Mouse (Mus musculus): ENCODE results near the gene Brwd3. TPM values are rescaled to one million over a fixed set of nuclear protein-coding genes. Genes with fewer than 3 reads are reported as not detected.
A peak's percentile ranks its signal among the peaks of the same experiment; 100 is the strongest.

Gene Brwd3
- polyA plus RNA-seq (2012), result 0.02 and 0.04 TPM in 2 replicates

DNA sequence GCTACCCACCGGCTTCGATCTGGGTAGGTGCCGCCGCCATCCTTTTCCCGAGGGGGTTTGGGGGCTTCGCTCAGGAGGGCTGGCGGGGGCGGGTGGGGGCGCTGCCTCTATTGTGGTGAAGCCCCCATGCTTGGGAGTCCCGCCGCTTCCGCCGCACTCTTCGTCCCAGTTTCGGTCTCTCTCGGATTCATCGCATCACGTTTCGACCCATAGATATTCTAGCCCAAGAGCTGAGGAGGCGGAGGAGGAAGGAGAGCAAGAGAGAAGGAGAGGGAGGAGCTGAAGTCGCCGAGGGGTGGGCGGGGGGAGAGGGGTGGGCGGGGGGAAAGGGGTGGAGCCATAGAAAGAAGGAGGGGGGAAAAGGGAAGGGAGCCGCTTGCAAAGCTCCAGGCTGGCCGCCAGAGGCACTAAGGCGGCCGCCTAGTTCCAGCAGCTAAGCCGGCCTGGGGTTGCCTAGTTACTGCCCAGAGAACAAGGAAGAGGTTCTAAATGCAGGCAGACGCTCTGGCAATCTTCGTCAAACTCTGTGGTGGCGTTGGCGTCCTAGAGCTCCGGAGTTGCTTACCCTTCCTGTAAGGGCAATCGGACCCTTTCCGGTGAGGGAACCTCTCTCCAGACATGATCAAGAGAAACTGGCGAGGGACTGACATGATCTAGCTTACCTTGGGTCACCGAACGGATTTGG is at the start of gene Brwd3:
Brwd3 (minus strand) TSS at position 283 of the 685 bp plus-strand sequence.
- Histone ChIP-seq H3K9me3 (ENCODE audit: control insufficient read depth, low read length) (no peaks in the 10 kb centered on the region), H3K36me3 (ENCODE audit: control insufficient read depth) (peaks cover 3% of the 10 kb centered on the region; the same call in 1 of the 2 replicates), H3K27me3 (ENCODE audit: control insufficient read depth) (no peaks in the 10 kb centered on the region), H3K4me3 (replicated peaks) (peak within 1 kb of the TSS; percentile 83), H3K4me1 (ENCODE audit: control insufficient read depth) (peaks cover 3% of the 10 kb centered on the region)
- TF ChIP-seq TAL1 (IDR thresholded peaks at IDR 0.05; ENCODE audit: low read length), result no peak
- TF ChIP-seq GATA1 (IDR thresholded peaks at IDR 0.05; ENCODE audit: low read length), result no peak

DNA sequence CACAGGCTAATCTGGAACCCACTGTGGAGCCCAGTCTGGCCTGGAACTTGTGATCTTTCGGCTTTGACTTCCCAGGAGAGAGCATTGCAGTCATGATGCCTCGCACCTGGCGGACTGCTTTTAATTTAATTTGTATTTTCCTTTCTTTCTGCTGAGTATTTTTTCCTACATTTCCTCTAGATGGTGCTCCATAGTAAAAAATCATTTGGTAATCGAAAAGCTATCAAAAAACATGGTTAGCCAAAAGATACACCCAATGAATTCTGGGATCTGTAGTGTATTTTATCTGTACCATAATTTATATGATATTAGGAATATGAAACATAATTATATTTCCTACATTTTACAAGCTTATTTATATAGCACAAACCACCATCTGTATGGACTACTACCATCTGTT is 28.5 kb upstream of the Brwd3 start:
- H3K4me3 ChIP-seq (replicated peaks), result no peak overlapping the region
- H3K36me3 ChIP-seq (ENCODE audit: control insufficient read depth), result no peaks in the 10 kb centered on the region
- H3K9me3 ChIP-seq (ENCODE audit: control insufficient read depth, low read length), result no peaks in the 10 kb centered on the region
- no peaks in the 10 kb centered on the region for H3K4me1 ChIP-seq (ENCODE audit: control insufficient read depth)
- TF ChIP-seq GATA1 (IDR thresholded peaks at IDR 0.05; ENCODE audit: low read length) (no peak), TAL1 (IDR thresholded peaks at IDR 0.05; ENCODE audit: low read length) (no peak)
- H3K27me3 ChIP-seq (ENCODE audit: control insufficient read depth), result no peaks in the 10 kb centered on the region

DNA sequence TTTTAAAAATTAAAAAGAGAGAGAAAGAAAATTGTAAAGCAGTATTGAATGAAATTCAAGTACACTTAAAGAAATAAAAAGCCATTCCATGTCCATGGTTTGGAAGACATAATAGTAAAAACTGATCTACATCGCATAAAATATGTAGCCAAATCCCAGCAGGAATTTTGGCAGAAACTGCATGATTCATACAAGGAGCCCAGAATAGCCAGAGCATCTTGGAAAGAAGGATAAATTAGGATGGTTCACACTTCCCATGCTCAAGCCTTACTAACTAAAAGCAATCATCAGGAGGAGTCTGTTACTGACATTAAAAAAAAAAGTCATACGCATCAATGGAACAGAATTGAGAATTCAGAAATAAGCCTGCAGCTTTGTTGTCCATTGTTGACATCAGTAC is 8.5 kb upstream of the Brwd3 start:
- TF ChIP-seq GATA1 (IDR thresholded peaks at IDR 0.05; ENCODE audit: low read length) (no peak), TAL1 (IDR thresholded peaks at IDR 0.05; ENCODE audit: low read length) (no peak)

DNA sequence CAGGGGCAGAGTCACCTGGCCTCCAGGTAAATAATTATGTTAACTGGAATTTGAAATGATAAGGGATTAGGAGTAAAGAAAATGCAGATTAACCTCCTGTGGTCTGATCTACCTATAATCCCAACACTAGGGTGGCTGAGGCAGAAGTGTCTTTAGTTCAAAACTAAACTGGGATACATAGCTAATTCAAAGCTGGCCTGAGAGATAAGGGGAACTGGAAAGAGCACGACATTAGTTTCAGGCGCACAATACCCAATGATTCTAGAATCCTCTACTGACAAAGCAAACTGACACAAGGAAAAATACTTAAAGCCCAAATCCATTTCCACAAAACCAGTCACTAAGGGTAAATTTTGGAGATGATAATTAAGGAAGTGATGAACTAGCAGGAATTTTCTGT is 2.2 kb upstream of the Brwd3 start:
- H3K27me3 ChIP-seq (ENCODE audit: control insufficient read depth), result no peaks in the 10 kb centered on the region
- H3K4me1 ChIP-seq (ENCODE audit: control insufficient read depth), result peaks cover 3% of the 10 kb centered on the region
- TF ChIP-seq TAL1 (IDR thresholded peaks at IDR 0.05; ENCODE audit: low read length), result no peak
- TF ChIP-seq GATA1 (IDR thresholded peaks at IDR 0.05; ENCODE audit: low read length), result no peak

More for the DNA sequence above, 8.5 kb upstream of the Brwd3 start:
- Histone ChIP-seq H3K4me1 (ENCODE audit: control insufficient read depth) (no peaks in the 10 kb centered on the region), H3K4me3 (replicated peaks) (no peak overlapping the region), H3K36me3 (ENCODE audit: control insufficient read depth) (peaks cover 3% of the 10 kb centered on the region; the same call in 1 of the 2 replicates), H3K9me3 (ENCODE audit: control insufficient read depth, low read length) (no peaks in the 10 kb centered on the region), H3K27me3 (ENCODE audit: control insufficient read depth) (no peaks in the 10 kb centered on the region)

DNA sequence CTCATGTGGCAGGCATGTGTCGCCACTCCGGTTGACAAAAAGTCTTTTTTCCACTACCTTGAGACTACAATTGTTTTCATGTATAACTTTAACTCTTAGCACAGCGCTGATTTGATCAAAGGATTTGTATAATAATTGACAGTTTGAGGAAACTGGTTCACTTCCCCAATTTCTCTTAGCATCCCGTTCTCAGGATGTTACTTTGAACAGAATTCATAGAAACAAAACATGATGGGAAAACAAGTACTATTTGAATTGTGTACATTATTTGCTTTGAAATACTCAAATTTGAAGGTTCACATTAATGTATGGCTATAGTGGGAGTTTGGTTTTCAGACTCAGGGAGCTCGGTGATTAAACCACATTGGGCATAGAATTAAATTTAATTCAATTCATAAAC is 1.1 kb upstream of the Brwd3 start:
- Histone ChIP-seq H3K4me1 (ENCODE audit: control insufficient read depth) (peaks cover 3% of the 10 kb centered on the region), H3K27me3 (ENCODE audit: control insufficient read depth) (no peaks in the 10 kb centered on the region), H3K9me3 (ENCODE audit: control insufficient read depth, low read length) (no peaks in the 10 kb centered on the region), H3K36me3 (ENCODE audit: control insufficient read depth) (peaks cover 3% of the 10 kb centered on the region; the same call in 1 of the 2 replicates), H3K4me3 (replicated peaks) (peak overlapping the region; percentile 83)
- TF ChIP-seq TAL1 (IDR thresholded peaks at IDR 0.05; ENCODE audit: low read length) (no peak), GATA1 (IDR thresholded peaks at IDR 0.05; ENCODE audit: low read length) (no peak)

More for the DNA sequence above, 2.2 kb upstream of the Brwd3 start:
- Histone ChIP-seq H3K36me3 (ENCODE audit: control insufficient read depth) (peaks cover 3% of the 10 kb centered on the region; the same call in 1 of the 2 replicates), H3K4me3 (replicated peaks) (no peak overlapping the region), H3K9me3 (ENCODE audit: control insufficient read depth, low read length) (no peaks in the 10 kb centered on the region)

DNA sequence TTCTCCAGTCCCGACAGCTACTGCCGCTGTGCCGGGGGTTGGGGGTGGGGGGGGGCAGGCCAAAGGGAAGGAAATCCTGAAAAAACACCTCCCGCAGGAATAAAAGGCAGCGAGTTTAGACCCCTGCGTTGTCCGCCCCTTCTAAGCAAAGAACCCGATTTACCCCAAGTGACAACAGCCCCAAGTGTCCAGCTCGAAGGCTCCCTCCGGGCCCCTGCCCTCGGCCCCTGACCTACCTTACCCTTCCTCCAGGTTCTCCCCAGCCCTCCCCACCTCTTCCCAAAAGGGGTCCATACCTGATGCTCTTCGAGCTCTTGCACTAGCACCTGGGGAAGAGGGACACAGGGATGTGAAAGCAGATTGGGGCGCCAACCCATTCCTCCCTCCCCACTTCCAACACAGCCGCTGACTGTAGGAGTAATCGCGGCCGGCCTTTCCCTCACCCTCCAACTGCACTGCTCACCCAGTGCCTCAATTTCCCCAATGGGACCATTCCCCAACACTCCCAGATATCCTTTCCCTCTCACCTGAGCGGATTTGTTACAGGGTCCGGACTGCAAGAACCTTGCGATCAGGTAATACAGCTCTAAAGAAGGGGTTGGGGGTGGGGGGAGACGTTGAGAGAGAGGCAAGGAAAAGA is 671 bp downstream of the Brwd3 start:
- H3K4me1 ChIP-seq (ENCODE audit: control insufficient read depth), result peaks cover 3% of the 10 kb centered on the region
- no peaks in the 10 kb centered on the region for H3K27me3 ChIP-seq (ENCODE audit: control insufficient read depth)
- H3K9me3 ChIP-seq (ENCODE audit: control insufficient read depth, low read length), result no peaks in the 10 kb centered on the region
- peak overlapping the region; percentile 83 for H3K4me3 ChIP-seq (replicated peaks)
- TF ChIP-seq GATA1 (IDR thresholded peaks at IDR 0.05; ENCODE audit: low read length) (no peak), TAL1 (IDR thresholded peaks at IDR 0.05; ENCODE audit: low read length) (no peak)
- H3K36me3 ChIP-seq (ENCODE audit: control insufficient read depth), result peaks cover 3% of the 10 kb centered on the region; the same call in 1 of the 2 replicates

- H3K27me3 ChIP-seq (ENCODE audit: control insufficient read depth), result no peaks in the 10 kb centered on the region
- H3K9me3 ChIP-seq (ENCODE audit: control insufficient read depth, low read length), result no peaks in the 10 kb centered on the region
- H3K4me1 ChIP-seq (ENCODE audit: control insufficient read depth), result peaks cover 3% of the 10 kb centered on the region
- TF ChIP-seq TAL1 (IDR thresholded peaks at IDR 0.05; ENCODE audit: low read length) (no peak), GATA1 (IDR thresholded peaks at IDR 0.05; ENCODE audit: low read length) (peak; percentile 25; the same call in 1 of the 2 replicates)
- H3K4me3 ChIP-seq (replicated peaks), result peak overlapping the region; percentile 83
- no peaks in the 10 kb centered on the region for H3K36me3 ChIP-seq (ENCODE audit: control insufficient read depth)
Measured at GRCm38 (mm10) chrX:108832674-108833189, 1.4 kb downstream of the Brwd3 start.

DNA sequence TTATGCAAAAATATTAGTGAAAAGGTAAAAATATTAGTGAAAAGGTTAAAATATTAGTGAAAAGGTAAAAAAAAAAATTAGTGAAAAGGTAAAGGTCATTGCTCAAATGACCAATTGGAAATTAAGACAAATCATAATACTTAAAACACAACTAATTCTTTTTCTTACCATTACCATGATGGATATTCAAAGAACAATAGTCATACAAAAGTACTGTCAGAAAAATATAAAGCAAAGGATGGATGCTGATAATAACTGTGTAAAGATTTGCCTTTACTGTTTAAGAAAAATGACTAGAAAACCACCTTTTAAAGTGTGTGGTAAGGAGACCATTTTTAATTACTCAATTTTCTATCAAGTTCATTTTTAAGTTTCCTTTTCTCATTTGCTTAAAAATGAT is 2.9 kb downstream of the Brwd3 start:
- TF ChIP-seq TAL1 (IDR thresholded peaks at IDR 0.05; ENCODE audit: low read length) (no peak), GATA1 (IDR thresholded peaks at IDR 0.05; ENCODE audit: low read length) (no peak)
- no peaks in the 10 kb centered on the region for H3K27me3 ChIP-seq (ENCODE audit: control insufficient read depth)
- H3K4me1 ChIP-seq (ENCODE audit: control insufficient read depth), result no peaks in the 10 kb centered on the region; the same call in none of the 2 replicates
- H3K4me3 ChIP-seq (replicated peaks), result no peak overlapping the region
- H3K36me3 ChIP-seq (ENCODE audit: control insufficient read depth), result no peaks in the 10 kb centered on the region
- no peaks in the 10 kb centered on the region for H3K9me3 ChIP-seq (ENCODE audit: control insufficient read depth, low read length)

DNA sequence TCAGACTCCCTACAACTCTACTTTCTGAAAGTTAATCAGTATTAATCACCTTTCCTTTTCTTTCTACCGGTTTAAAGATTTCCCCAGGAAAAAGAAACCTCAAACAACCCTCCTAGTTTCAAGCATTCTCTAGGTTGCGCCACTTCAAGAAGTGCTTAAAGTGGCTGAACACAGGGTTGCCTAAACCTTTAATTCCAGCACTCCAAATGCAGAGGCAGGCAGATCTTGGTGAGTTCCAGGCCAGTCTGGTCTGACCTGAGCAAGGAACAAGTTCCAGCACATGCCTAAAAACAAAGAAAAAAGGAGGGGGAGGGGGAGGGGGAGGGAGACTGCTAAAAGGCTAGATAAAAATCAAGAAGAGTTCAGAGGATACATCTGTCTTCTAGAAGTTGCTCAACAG is 6.1 kb downstream of the Brwd3 start:
- Histone ChIP-seq H3K4me3 (replicated peaks) (no peak overlapping the region), H3K36me3 (ENCODE audit: control insufficient read depth) (peaks cover 7% of the 10 kb centered on the region), H3K9me3 (ENCODE audit: control insufficient read depth, low read length) (no peaks in the 10 kb centered on the region), H3K27me3 (ENCODE audit: control insufficient read depth) (no peaks in the 10 kb centered on the region), H3K4me1 (ENCODE audit: control insufficient read depth) (no peaks in the 10 kb centered on the region)
- no peak for TF ChIP-seq TAL1 (IDR thresholded peaks at IDR 0.05; ENCODE audit: low read length)
- no peak for TF ChIP-seq GATA1 (IDR thresholded peaks at IDR 0.05; ENCODE audit: low read length)
